Mouse (Mus musculus) spleen, postnatal 36 days (tissue): ENCODE results near the gene Snurf.

Experiments used
- DNase-seq, 2 experiments: peaks; one replicate each; pipeline ENCODE4 v3.0.0; 2022; ENCODE audit warnings: low spot score in 2 of 2, mixed read lengths in 1 of 2

Gene Snurf

GRCm38 (mm10) chr7:60004606-60005330 is at the start of gene Snurf, which contains the start of gene Gm38393:
Gene Snurf (minus strand): TSS chr7:60005049.
Gene Gm38393 (minus strand): TSS chr7:60005064.
- DNase-seq, result peak in 1 of 2 experiments; percentile 1

- no peak for DNase-seq
These were observed 42.8 kb upstream of the Snurf start for GRCm38 (mm10) chr7:60047481-60048201.

GRCm38 (mm10) chr7:60013186-60013585 is 8.3 kb upstream of the Snurf start:
- no peak for DNase-seq

GRCm38 (mm10) chr7:60007727-60008360 is 3.0 kb upstream of the Snurf start:
- no peak for DNase-seq

GRCm38 (mm10) chr7:60006262-60006661 is 1.4 kb upstream of the Snurf start:
- DNase-seq, result no peak

- DNase-seq, result no peak
These were observed 786 bp downstream of the Snurf start for GRCm38 (mm10) chr7:60003921-60004605.

- DNase-seq, result no peak
These were observed 1.6 kb downstream of the Snurf start for GRCm38 (mm10) chr7:60003006-60003865.

- no peak for DNase-seq
These were observed 26.2 kb downstream of the Snurf start for GRCm38 (mm10) chr7:59978646-59979045.
